Mouse (Mus musculus) kidney, embryonic 14.5 days (tissue): ENCODE measurements around the gene Fasn. TPM values are rescaled to one million over a fixed set of nuclear protein-coding genes. Genes with fewer than 3 reads are reported as not detected.
"Not testable (repeated sequence)": the region's sequence is repeated elsewhere in the genome, so short reads cannot be mapped to it uniquely, and the experiment has no call there.

Experiments used
- ATAC-seq: fragments of 200-750 bp; cut with Nextera tagmentation; 2 replicates; pipeline ENCODE4 v1.8.0; 2017; ENCODE audit warnings: moderate number of reproducible peaks, mild to moderate bottlenecking, moderate TSS enrichment, moderate library complexity; ENCODE audit not compliant: low FRiP score, low TSS enrichment
- H3K27ac ChIP-seq: fragments of 300-500 bp; sonication (generic); 2 replicates; pipeline ENCODE4 v1.5.1; 2014; ENCODE audit warnings: low read depth, mild to moderate bottlenecking, low read length, moderate library complexity, mixed read lengths
- H3K27me3 ChIP-seq: fragments of 300-500 bp; sonication (generic); 2 replicates; pipeline ENCODE4 v1.6.1; 2014; ENCODE audit warnings: mild to moderate bottlenecking, low read length; ENCODE audit not compliant: control insufficient read depth, insufficient read depth
- H3K36me3 ChIP-seq: fragments of 300-500 bp; sonication (generic); 2 replicates; pipeline ENCODE4 v1.6.1; 2014; ENCODE audit warnings: low read length, mixed read lengths; ENCODE audit not compliant: control insufficient read depth, insufficient read depth
- H3K4me1 ChIP-seq: fragments of 300-500 bp; sonication (generic); 2 replicates; pipeline ENCODE4 v1.6.1; 2014; ENCODE audit warnings: low read length, mixed read lengths; ENCODE audit not compliant: control insufficient read depth, insufficient read depth
- H3K4me2 ChIP-seq: fragments of 300-500 bp; sonication (generic); replicated peaks from 2 replicates; pipeline ENCODE4 v1.6.1; 2014; ENCODE audit warnings: low read depth, mild to moderate bottlenecking, low read length
- H3K4me3 ChIP-seq: fragments of 300-500 bp; sonication (generic); 2 replicates; pipeline ENCODE4 v1.5.1; 2014; ENCODE audit warnings: mild to moderate bottlenecking, low read length
- H3K9ac ChIP-seq: fragments of 300-500 bp; sonication (generic); 2 replicates; pipeline ENCODE4 v1.6.1; 2014; ENCODE audit warnings: low read depth, mild to moderate bottlenecking, low read length, moderate library complexity
- H3K9me3 ChIP-seq: fragments of 300-500 bp; sonication (generic); 2 replicates; pipeline ENCODE4 v1.6.1; 2016; ENCODE audit warnings: low read length; ENCODE audit not compliant: control insufficient read depth
- WGBS: fragments of 180-500 bp; shearing (Covaris S2); extraction: QIAGEN DNeasy Blood & Tissue Kit; methylation state at CpG from one replicate; pipeline ENCODE4 v1.1.7; 2014; 5-methylcytosine and 5-hydroxymethylcytosine counted together
- polyA plus RNA-seq: library from polyadenylated mRNA; unstranded; fragments of >200 nt; fragmentation: Nextera tagmentation; extraction: Ambion mirVana; gene quantifications from 2 replicates; pipeline ENCODE4 v1.2.1, GENCODE M21; 2014

Gene Fasn
- polyA plus RNA-seq, 1 experiment from 2014 or later, result 79.9 TPM

GRCm38 (mm10) chr11:120852083-120852935, 28.0 kb upstream of the Fasn start:
- WGBS, result 36% methylated on average over 11 of the region's 11 CpGs

GRCm38 (mm10) chr11:120851582-120851981, 27.2 kb upstream of the Fasn start:
- peaks cover 19% of the 10 kb centered on the region; the same call in 1 of the 2 replicates for H3K4me1 ChIP-seq
- 45% methylated on average over 2 of the region's 2 CpGs for WGBS
- H3K4me3 ChIP-seq, result no peak overlapping the region
- no peak overlapping the region for H3K4me2 ChIP-seq
- no peak for ATAC-seq
- no peaks in the 10 kb centered on the region for H3K36me3 ChIP-seq
- H3K27me3 ChIP-seq, result no peaks in the 10 kb centered on the region
- peak overlapping the region; percentile 10; the same call in 1 of the 2 replicates for H3K27ac ChIP-seq
- no peak overlapping the region for H3K9ac ChIP-seq
- no peaks in the 10 kb centered on the region for H3K9me3 ChIP-seq

More at GRCm38 (mm10) chr11:120852083-120852935, 28.0 kb upstream of the Fasn start:
- no peak overlapping the region for H3K4me2 ChIP-seq
- no peak overlapping the region for H3K4me3 ChIP-seq
- no peaks in the 10 kb centered on the region for H3K27me3 ChIP-seq
- H3K9ac ChIP-seq, result no peak overlapping the region
- no peak for ATAC-seq
- 0 out of 2 replicates have a peak, but pooled peaks cover 3% of the 10 kb centered on the region for H3K36me3 ChIP-seq
- H3K4me1 ChIP-seq, result peaks cover 19% of the 10 kb centered on the region; the same call in 1 of the 2 replicates
- H3K9me3 ChIP-seq, result no peaks in the 10 kb centered on the region
- H3K27ac ChIP-seq, result peak overlapping the region; percentile 49; the same call in 1 of the 2 replicates

GRCm38 (mm10) chr11:120851132-120851531, 26.8 kb upstream of the Fasn start:
- H3K27ac ChIP-seq, result peak overlapping the region; percentile 10; the same call in 1 of the 2 replicates
- no peak overlapping the region for H3K9ac ChIP-seq
- H3K36me3 ChIP-seq, result no peaks in the 10 kb centered on the region
- H3K4me1 ChIP-seq, result peaks cover 19% of the 10 kb centered on the region; the same call in 1 of the 2 replicates
- no peak overlapping the region for H3K4me2 ChIP-seq
- no peak overlapping the region for H3K4me3 ChIP-seq
- no peaks in the 10 kb centered on the region for H3K27me3 ChIP-seq
- 58% methylated on average over 1 of the region's 1 CpGs for WGBS
- no peaks in the 10 kb centered on the region for H3K9me3 ChIP-seq
- no peak for ATAC-seq

GRCm38 (mm10) chr11:120850331-120851030, 26.1 kb upstream of the Fasn start:
- H3K9me3 ChIP-seq, result no peaks in the 10 kb centered on the region
- no peaks in the 10 kb centered on the region for H3K36me3 ChIP-seq
- H3K4me2 ChIP-seq, result no peak overlapping the region
- no peaks in the 10 kb centered on the region for H3K27me3 ChIP-seq
- H3K4me3 ChIP-seq, result no peak overlapping the region
- WGBS, result 57% methylated on average over 2 of the region's 2 CpGs
- H3K27ac ChIP-seq, result peak overlapping the region; percentile 10; the same call in 1 of the 2 replicates
- no peak overlapping the region for H3K9ac ChIP-seq
- peaks cover 19% of the 10 kb centered on the region; the same call in 1 of the 2 replicates for H3K4me1 ChIP-seq
- ATAC-seq, result no peak

- H3K4me2 ChIP-seq, result no peak overlapping the region
- no peak for ATAC-seq
- peaks cover 6% of the 10 kb centered on the region; the same call in 1 of the 2 replicates for H3K4me1 ChIP-seq
- H3K27ac ChIP-seq, result no peak overlapping the region
- WGBS, result 86% methylated on average over 9 of the region's 9 CpGs
- H3K27me3 ChIP-seq, result no peaks in the 10 kb centered on the region
- H3K36me3 ChIP-seq, result no peaks in the 10 kb centered on the region
- no peak overlapping the region for H3K4me3 ChIP-seq
- H3K9me3 ChIP-seq, result no peaks in the 10 kb centered on the region
- no peak overlapping the region for H3K9ac ChIP-seq
Observed at GRCm38 (mm10) chr11:120846725-120847475, 22.6 kb upstream of the Fasn start.

GRCm38 (mm10) chr11:120844329-120844728, 20.0 kb upstream of the Fasn start:
- Histone ChIP-seq H3K9ac (no peak overlapping the region), H3K27me3 (no peaks in the 10 kb centered on the region), H3K36me3 (no peaks in the 10 kb centered on the region), H3K4me3 (no peak overlapping the region), H3K9me3 (no peaks in the 10 kb centered on the region), H3K27ac (no peak overlapping the region), H3K4me2 (no peak overlapping the region), H3K4me1 (no peaks in the 10 kb centered on the region)
- ATAC-seq, result no peak
- 86% methylated on average over 4 of the region's 4 CpGs for WGBS

- no peak for ATAC-seq
- no peak overlapping the region for H3K4me3 ChIP-seq
- 66% methylated on average over 8 of the region's 8 CpGs for WGBS
- H3K4me2 ChIP-seq, result no peak overlapping the region
- no peak overlapping the region for H3K27ac ChIP-seq
- H3K9ac ChIP-seq, result no peak overlapping the region
- no peaks in the 10 kb centered on the region for H3K9me3 ChIP-seq
- no peaks in the 10 kb centered on the region for H3K27me3 ChIP-seq
- H3K4me1 ChIP-seq, result no peaks in the 10 kb centered on the region
- no peaks in the 10 kb centered on the region for H3K36me3 ChIP-seq
Observed at GRCm38 (mm10) chr11:120833555-120834280, 9.4 kb upstream of the Fasn start.

- not testable (repeated sequence) for H3K9ac ChIP-seq, H3K36me3 ChIP-seq, ATAC-seq, H3K9me3 ChIP-seq, H3K4me3 ChIP-seq, H3K27ac ChIP-seq, H3K27me3 ChIP-seq, H3K4me2 ChIP-seq, H3K4me1 ChIP-seq
- WGBS, result 93% methylated on average over 5 of the region's 5 CpGs
Observed at GRCm38 (mm10) chr11:120832962-120833361, 8.6 kb upstream of the Fasn start.
